Mouse (Mus musculus) midbrain, postnatal 0 days (tissue): Measurements from ENCODE around the gene Synj2. TPM values are rescaled to one million over a fixed set of nuclear protein-coding genes. Genes with fewer than 3 reads are reported as not detected.

ENCODE experiments used
- ATAC-seq: fragments of 200-750 bp; cut with Nextera tagmentation; 2 replicates; pipeline ENCODE4 v1.8.0; 2017; ENCODE audit warnings: moderate number of reproducible peaks, mild to moderate bottlenecking, moderate TSS enrichment, moderate library complexity; ENCODE audit not compliant: low FRiP score
- DNase-seq: peaks from one replicate; pipeline ENCODE4 v3.0.0-alpha.2; 2015; ENCODE audit warnings: low spot score
- H3K27ac ChIP-seq: fragments of 300-500 bp; sonication (generic); 2 replicates; pipeline ENCODE4 v1.5.1; 2014; ENCODE audit warnings: low read depth, mild to moderate bottlenecking, low read length, mixed read lengths
- H3K27me3 ChIP-seq: fragments of 300-500 bp; sonication (generic); 2 replicates; pipeline ENCODE4 v1.6.1; 2014; ENCODE audit warnings: low read length, control low read depth, mixed read lengths; ENCODE audit not compliant: insufficient read depth
- H3K36me3 ChIP-seq: fragments of 300-500 bp; sonication (generic); 2 replicates; pipeline ENCODE4 v1.6.1; 2014; ENCODE audit warnings: low read length, control low read depth, mixed read lengths; ENCODE audit not compliant: insufficient read depth
- H3K4me1 ChIP-seq: fragments of 300-500 bp; sonication (generic); 2 replicates; pipeline ENCODE4 v1.6.1; 2014; ENCODE audit warnings: mild to moderate bottlenecking, control low read depth, antibody characterized with exemption, low read length, mixed read lengths; ENCODE audit not compliant: insufficient read depth
- H3K4me2 ChIP-seq: fragments of 300-500 bp; sonication (generic); 2 replicates; pipeline ENCODE4 v1.6.1; 2014; ENCODE audit warnings: low read depth, mild to moderate bottlenecking, low read length, mixed read lengths; ENCODE audit not compliant: poor library complexity, severe bottlenecking
- H3K4me3 ChIP-seq: fragments of 300-500 bp; sonication (generic); 2 replicates; pipeline ENCODE4 v1.5.1; 2014; ENCODE audit warnings: low read depth, mild to moderate bottlenecking, low read length, moderate library complexity
- H3K9ac ChIP-seq: fragments of 300-500 bp; sonication (generic); replicated peaks from 2 replicates; pipeline ENCODE4 v1.6.1; 2014; ENCODE audit warnings: mild to moderate bottlenecking, low read length, moderate library complexity, mixed read lengths; ENCODE audit not compliant: poor library complexity, severe bottlenecking
- H3K9me3 ChIP-seq: fragments of 300-500 bp; sonication (generic); 2 replicates; pipeline ENCODE4 v1.6.1; 2016; ENCODE audit warnings: low read length, control low read depth
- CTCF ChIP-seq: IDR thresholded peaks from 2 replicates; pipeline ENCODE4 v1.5.1; 2016; ENCODE audit warnings: antibody characterized with exemption, mild to moderate bottlenecking
- WGBS: fragments of 180-500 bp; shearing (Covaris S2); extraction: QIAGEN DNeasy Blood & Tissue Kit; methylation state at CpG from one replicate; pipeline ENCODE4 v1.1.7; 2014; 5-methylcytosine and 5-hydroxymethylcytosine counted together
- polyA plus RNA-seq: library from polyadenylated mRNA; unstranded; fragments of >200 nt; fragmentation: Nextera tagmentation; extraction: Ambion mirVana; gene quantifications from 2 replicates; pipeline ENCODE4 v1.2.1, GENCODE M21; 2015
- total RNA-seq: library from RNA; depleted of rRNA; stranded (reverse); fragments of >200 nt; gene quantifications from 2 replicates; pipeline ENCODE4 v1.2.3, GENCODE M21; 2014

Gene Synj2
- total and polyA plus RNA-seq, 2 experiments from 2014 or later, result 2.3 to 3.1 TPM

DNA sequence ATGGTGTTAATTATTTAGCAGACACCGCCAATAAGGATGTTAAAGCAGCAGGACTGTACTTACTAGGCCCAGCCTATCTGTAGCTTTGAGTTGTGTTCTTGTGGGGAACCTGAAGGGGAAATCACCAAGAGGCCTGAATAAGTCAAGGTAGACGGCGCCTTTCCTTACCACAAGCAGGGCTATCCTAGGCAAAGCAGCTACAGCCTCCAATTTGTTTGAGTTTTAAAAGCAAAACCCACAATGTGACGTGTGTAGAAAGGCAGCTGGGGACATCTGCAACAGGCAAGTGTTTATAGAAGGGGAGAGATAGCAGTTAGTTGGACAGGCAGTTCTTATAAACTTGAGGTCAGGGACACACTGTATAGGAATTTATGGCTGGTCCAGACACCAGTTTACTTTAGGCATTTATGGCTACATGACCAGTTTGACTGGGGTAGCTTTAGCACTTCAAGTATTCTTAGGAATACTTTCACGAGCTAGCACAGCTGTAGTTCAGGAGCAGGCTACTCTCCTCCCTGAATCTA lies 29.3 kb downstream of the Synj2 start:
- Histone ChIP-seq H3K36me3 (no peaks in the 10 kb centered on the region), H3K4me1 (no peaks in the 10 kb centered on the region), H3K4me3 (no peak overlapping the region), H3K4me2 (no peak overlapping the region), H3K9ac (no peak overlapping the region), H3K27ac (no peak overlapping the region), H3K9me3 (no peaks in the 10 kb centered on the region), H3K27me3 (no peaks in the 10 kb centered on the region; the same call in 1 of the 2 replicates)
- DNase-seq (no peak), ATAC-seq (no peak)
- TF ChIP-seq CTCF, result no peak
- 89% methylated on average over 5 of the region's 5 CpGs for WGBS

DNA sequence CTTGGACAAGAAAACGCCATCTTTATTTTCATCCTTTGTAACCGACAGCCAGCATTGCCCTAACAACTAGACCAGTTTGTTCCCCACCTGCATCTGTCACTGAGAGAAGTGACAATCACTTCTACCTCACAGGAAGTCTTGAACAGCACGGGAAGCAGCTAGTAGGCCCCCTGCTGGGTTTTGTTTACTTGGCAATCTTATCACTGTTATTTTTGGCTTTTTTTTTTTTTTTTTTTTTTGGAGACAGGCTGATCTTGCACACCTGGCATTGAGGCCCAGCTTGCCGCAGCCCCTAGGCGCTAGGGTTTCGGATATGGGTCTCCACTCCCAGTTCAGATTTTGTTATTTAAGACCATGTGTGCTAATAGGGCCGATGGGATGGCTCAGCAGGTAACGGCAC lies 32.5 kb downstream of the Synj2 start:
- no peak for DNase-seq
- TF ChIP-seq CTCF, result no peak
- H3K4me2 ChIP-seq, result no peak overlapping the region
- H3K9ac ChIP-seq, result no peak overlapping the region
- no peaks in the 10 kb centered on the region for H3K4me1 ChIP-seq
- H3K27ac ChIP-seq, result no peak overlapping the region
- ATAC-seq, result no peak
- H3K4me3 ChIP-seq, result no peak overlapping the region
- 75% methylated on average over 8 of the region's 8 CpGs for WGBS
- no peaks in the 10 kb centered on the region for H3K36me3 ChIP-seq
- H3K27me3 ChIP-seq, result no peaks in the 10 kb centered on the region
- H3K9me3 ChIP-seq, result no peaks in the 10 kb centered on the region

DNA sequence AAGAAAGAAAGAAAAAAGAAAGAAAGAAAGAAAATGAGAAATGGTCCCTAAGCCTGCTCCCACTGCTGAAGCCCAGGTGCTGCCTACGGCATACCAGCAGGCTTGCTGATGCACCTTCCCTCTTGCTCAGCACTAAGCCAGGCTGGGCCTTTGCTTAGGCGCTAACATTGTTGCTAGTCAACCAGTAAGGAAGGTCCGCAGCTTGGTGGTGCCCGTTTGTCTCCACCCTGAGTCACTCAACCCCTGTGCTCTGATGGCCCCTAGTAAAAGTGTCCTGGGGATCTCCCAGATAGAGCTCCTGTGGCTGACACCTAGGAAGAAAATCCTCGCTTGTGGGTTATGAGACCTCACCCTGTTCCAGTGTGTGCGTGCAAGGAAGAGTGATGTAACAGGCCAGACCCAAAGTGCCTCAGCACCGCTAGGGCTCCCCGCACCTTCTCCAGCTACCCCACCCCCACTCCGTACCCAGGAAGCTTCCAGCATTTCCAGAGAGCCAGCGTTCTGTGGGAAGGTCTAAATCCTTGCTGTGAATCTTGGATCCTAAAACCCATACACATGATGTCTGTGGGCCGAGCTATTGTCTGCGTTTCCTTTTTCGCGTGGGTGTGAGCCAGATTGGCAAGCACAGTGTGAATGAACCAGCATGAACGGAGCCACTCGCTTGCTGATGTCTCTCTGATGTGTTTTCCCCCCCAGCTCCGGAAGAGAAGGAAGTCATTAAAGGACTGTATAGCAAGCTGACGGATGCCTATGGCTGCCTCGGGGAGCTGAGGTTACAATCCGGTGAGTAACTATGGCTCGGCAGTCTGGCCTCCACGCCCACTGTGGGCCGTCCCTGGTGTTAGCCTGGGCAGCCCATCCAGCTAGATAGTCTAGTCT lies 34.3 kb downstream of the Synj2 start:
- H3K36me3 ChIP-seq, result no peaks in the 10 kb centered on the region
- no peaks in the 10 kb centered on the region for H3K4me1 ChIP-seq
- H3K4me2 ChIP-seq, result peak overlapping the region; percentile 22; the same call in 1 of the 2 replicates
- H3K27me3 ChIP-seq, result no peaks in the 10 kb centered on the region
- no peak for ATAC-seq
- no peak overlapping the region for H3K9ac ChIP-seq
- no peaks in the 10 kb centered on the region for H3K9me3 ChIP-seq
- no peak for TF ChIP-seq CTCF
- H3K27ac ChIP-seq, result no peak overlapping the region
- DNase-seq, result peak; percentile 27
- WGBS, result 45% methylated on average over 23 of the region's 23 CpGs
- no peak overlapping the region for H3K4me3 ChIP-seq

DNA sequence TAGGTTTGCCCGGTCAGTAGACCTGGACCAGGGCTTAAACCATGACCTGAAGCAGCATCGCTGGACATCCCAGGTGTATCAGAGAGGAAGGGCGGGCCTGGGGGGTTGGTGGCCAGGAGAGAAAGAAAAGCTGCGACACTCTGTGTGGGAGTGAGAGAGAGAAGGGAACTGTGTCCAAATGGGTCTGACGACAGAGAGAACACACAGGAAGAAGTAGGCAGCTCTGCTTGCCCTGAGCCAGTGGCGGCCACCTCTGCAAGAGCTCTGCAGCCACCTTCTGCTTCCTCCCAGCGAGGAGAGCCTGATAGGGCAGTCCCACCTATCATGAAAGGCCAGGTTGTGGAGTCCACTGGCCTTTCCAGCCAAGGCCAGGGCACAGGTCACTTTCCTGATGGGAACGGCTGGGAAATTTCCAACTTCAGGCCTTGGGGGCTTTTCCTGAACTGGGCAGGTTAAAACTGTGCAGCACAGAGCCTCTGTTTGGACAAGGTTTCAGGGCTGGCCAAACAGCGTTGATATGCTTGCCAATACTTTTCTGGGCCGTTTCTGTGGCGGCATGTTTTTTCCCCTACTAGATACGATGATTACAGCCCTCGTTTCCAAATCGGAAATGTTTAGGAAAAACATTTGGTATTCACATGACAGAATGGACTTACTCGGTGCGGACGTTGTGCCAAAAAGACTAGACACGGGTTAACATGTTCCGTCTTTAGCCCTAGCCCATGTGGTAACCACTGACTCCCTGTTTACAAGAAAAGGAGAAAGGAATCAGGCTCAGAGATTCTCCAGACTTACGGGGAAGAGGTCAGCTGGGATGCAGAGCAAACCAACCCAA lies 35.4 kb downstream of the Synj2 start:
- 74% methylated on average over 20 of the region's 20 CpGs for WGBS
- no peaks in the 10 kb centered on the region for H3K36me3 ChIP-seq
- ATAC-seq (no peak), DNase-seq (no peak)
- peak overlapping the region; percentile 22; the same call in 1 of the 2 replicates for H3K4me2 ChIP-seq
- no peak overlapping the region for H3K27ac ChIP-seq
- no peak overlapping the region for H3K9ac ChIP-seq
- no peaks in the 10 kb centered on the region for H3K27me3 ChIP-seq
- no peaks in the 10 kb centered on the region for H3K4me1 ChIP-seq
- no peak overlapping the region for H3K4me3 ChIP-seq
- H3K9me3 ChIP-seq, result no peaks in the 10 kb centered on the region
- no peak for TF ChIP-seq CTCF

DNA sequence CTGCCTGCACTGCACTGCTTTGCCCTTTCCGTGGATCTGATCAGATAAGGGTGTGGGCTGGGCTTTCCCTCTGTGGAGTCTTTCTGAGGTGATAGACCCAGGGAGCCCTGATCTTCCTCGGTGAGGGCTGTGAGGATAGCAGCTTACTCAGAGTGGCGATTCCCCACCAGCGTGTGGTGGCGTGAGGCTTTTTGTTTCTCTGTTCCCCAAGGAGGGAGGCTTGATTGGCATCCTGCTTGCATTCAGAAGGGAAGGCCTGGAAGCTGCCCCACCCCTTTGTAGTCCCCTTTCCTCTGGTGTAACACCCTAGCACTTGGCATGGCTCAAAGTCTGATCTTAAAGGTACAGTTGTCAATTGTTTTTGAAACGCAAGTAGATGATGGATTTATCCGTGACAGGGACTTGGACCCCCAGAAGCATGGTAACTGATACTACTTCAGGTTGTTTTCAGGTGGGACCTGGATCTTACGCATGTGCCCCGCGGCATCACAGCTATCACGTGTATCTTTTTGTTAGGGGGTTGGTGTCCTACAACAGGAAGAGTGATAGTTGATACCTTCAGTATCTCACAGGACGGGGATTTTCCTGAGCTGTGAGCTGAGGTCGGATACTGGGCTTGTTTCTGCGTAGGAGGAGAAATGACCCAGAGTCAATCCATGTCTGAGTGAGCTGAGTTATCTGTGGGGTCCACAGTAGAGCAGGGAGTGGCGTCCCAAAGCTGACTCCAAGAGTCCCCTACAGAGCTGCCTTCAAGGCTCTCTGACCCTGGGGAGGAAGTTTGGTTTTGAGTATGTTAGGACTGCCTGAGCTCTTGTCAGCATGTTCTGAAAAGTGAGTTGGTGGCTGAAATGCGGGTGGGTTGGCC lies 36.2 kb downstream of the Synj2 start:
- DNase-seq (peak; percentile 33), ATAC-seq (no peak)
- WGBS, result 59% methylated on average over 16 of the region's 16 CpGs

More for the DNA sequence above, 36.2 kb downstream of the Synj2 start:
- H3K27me3 ChIP-seq, result no peaks in the 10 kb centered on the region
- TF ChIP-seq CTCF, result no peak
- H3K9ac ChIP-seq, result no peak overlapping the region
- H3K4me3 ChIP-seq, result no peak overlapping the region
- no peaks in the 10 kb centered on the region for H3K36me3 ChIP-seq
- no peak overlapping the region for H3K27ac ChIP-seq
- H3K4me2 ChIP-seq, result peak overlapping the region; percentile 18; the same call in 1 of the 2 replicates
- no peaks in the 10 kb centered on the region for H3K9me3 ChIP-seq
- H3K4me1 ChIP-seq, result no peaks in the 10 kb centered on the region
